Mouse (Mus musculus) MEL-GATA-1-ER (cell line): ENCODE data around the gene Grik1.

Experiments used
- DNase-seq: peaks from one replicate; pipeline ENCODE4 v3.0.0-alpha.2; 2012; ENCODE audit warnings: low read depth; ENCODE audit errors: extremely low read depth

Gene Grik1

DNA sequence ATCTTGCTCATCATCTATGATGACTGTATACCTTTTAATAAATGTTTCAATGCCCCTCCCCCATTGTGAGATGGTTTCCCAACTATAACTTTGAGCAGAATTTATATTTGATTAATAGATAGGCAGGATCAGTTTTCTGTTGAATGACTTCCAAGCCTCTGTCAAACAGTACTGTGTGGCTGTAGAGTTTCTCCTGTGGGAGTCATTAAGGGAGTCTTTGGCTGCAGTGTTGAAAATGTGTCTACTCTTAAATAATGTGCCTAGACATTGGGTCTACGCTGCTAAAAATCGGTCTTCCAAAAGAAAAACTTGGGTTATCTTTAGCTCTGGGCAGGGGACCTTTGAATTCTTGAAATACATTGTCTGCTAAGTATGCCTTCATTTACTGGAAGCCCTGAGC, 414.1 kb downstream of the Grik1 start:
- DNase-seq: no peak

DNA sequence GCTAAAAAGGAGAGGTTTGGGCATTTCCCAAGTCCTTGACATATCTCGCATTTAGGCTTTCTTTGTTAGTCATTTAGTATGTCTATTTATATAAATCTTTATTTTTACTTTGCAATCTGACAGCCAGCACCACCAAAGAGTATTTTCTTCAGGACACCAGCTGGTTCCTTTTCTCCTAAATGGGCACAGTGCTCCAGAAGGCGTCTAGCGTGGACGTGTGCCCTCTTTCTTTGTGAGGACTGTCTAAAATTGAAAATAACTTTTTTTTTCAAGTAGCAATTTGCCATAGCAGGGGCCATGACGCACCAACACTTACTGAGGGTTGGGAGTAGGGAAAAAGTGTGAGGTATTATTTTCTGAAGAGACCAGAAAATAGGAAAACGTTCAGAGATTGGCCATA, 425.5 kb downstream of the Grik1 start:
- no peak for DNase-seq

DNA sequence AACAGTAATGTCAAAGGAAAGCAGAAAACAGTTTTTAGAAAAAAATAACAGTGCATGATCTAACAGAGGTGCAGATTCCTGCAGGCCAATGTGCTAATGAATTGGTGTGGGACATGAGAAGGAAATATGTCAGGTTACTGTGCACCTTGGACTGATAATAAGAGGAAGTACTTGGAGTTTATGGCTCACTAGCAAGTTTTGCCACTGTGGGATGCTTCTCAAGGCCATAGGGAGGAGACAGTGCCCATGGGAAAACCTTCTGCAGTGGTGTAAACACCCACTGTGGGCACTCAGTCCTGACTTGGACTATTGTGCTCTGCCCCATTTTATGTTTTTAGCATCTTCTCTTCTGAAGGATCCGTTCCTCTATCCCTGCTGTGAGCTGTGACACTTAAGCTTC, 428.3 kb downstream of the Grik1 start:
- DNase-seq: no peak

DNA sequence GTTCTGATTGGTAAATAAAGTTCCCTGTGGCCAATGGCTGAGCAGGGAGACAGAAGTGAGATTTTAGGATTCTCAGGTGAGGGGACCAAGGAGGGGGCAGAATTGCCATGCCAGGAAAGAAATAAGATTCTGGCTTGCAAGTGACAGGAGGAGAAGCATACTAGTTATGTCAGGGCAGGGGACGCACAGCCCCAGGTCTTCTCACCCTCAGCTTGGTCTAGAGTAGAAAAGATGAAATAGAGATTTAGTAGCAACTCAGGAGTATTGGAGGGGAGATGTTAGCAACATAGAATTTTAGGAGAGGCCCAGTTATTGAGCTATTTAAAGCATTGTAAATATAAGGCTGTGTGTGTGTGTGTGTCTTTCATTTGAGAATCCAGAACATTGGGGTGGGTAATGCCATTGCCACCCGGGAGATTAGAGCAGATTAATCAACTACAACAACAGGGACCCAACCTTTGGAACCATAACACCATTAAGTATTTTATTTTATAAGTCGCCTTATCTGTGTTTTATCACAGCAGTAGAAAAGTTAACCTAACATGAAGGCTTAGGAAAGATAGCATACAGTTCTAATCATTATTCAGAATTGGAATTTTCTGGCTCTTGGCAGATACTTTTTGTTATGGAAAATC, 436.5 kb downstream of the Grik1 start:
- no peak for DNase-seq

DNA sequence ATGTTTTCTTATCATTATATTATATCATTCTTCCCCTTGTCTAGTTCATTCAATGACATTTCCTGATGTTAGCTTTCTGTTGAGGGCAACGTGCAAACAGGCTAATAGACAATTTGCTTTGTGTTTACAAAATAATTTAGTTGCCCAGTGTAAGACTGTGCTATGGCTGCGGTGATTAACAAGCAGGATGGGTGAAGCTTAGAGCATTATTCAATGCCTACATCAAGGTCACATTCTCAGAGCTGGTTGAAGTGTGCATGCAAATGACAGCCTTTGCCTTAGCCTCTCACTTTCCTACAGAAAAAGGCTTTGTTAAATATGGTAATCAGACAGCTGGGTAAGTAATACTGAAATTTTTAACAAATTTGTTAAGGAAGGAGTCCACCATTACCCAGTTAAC, 438.5 kb downstream of the Grik1 start:
- DNase-seq: no peak

DNA sequence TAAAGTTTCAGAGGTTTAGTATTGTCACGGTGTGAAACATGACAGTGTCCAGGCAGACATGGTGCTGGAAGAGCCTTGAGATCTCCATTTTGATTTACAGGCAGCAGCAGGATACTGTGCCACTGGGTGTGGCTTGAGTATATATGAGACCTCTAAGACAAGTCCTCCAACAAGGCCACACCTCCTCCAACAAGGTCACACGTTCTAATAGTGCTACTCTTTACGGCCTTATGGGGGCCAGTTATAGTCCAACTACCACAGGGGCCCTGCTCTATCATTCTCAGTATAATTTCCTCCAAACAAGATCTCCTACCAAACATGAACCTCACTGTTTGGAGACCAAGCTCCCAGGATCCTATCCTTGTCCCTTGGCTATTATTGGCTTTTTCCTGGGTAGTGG, 441.3 kb downstream of the Grik1 start:
- DNase-seq: no peak
